Mouse (Mus musculus) skeletal muscle tissue, adult 2 months (tissue): ENCODE data around the gene Trp53rka.

ENCODE experiments used
- DNase-seq: peaks from one replicate; pipeline ENCODE4 v3.0.0-alpha.2; 2012; ENCODE audit warnings: low read depth, low spot score

The Trp53rka gene

DNA sequence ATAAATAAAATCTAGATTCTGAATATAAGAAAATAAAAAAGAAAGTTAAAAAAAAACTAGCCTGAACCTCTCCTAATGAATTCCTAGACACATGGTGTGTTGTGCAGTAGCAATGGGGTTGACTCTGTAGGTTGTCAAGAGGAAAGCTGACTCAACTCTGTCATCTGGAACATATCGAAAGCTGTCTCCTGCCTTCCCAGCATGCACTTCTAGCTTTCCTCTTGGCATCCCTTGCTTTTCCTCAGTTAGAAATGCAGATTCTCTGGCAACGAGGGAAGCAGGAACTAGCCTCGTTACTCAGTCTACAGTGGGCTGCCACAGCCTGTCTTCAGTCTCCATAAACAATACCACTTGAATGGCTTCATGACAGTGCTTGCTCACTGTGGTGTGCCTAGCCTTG is 7.3 kb downstream of the Trp53rka start:
- DNase-seq = no peak

- DNase-seq = no peak
These were observed 9.0 kb downstream of the Trp53rka start for GRCm38 (mm10) chr2:165484152-165484551.

- DNase-seq = no peak
These were observed 11.1 kb downstream of the Trp53rka start for GRCm38 (mm10) chr2:165482003-165482402.

- DNase-seq = no peak
These were observed 17.3 kb downstream of the Trp53rka start for GRCm38 (mm10) chr2:165475850-165476249.

GRCm38 (mm10) chr2:165475412-165475811 is 17.7 kb downstream of the Trp53rka start:
- no peak for DNase-seq

- DNase-seq = no peak
These were observed 20.1 kb downstream of the Trp53rka start, which contains the start of gene Slc13a3 for GRCm38 (mm10) chr2:165473003-165473402. Slc13a3 (minus strand) TSS chr2:165473230.

GRCm38 (mm10) chr2:165471943-165472342 is 21.2 kb downstream of the Trp53rka start:
- no peak for DNase-seq

GRCm38 (mm10) chr2:165470167-165470566 is 23.0 kb downstream of the Trp53rka start:
- DNase-seq = no peak

- no peak for DNase-seq
These were observed 25.2 kb downstream of the Trp53rka start for GRCm38 (mm10) chr2:165467824-165468452.

DNA sequence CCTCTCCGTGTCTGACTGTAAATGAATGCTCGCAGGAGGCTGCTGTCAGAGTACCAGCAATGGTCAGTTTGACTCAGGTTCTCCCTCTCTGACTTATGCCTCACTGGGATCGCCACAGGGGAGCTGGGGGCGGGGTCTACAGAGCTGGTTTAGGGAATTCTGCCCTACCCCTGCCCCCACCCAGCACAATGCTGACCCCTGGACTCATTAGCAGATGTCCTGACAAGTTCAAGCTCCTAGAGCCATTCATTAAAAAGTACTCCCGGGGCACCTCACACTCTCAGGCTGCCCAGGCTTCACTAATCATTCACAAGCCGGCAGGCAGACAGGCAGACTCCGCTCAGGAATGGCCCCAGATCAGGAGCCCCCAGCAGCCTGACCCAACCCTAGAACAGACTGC is 33.5 kb downstream of the Trp53rka start:
- no peak for DNase-seq

DNA sequence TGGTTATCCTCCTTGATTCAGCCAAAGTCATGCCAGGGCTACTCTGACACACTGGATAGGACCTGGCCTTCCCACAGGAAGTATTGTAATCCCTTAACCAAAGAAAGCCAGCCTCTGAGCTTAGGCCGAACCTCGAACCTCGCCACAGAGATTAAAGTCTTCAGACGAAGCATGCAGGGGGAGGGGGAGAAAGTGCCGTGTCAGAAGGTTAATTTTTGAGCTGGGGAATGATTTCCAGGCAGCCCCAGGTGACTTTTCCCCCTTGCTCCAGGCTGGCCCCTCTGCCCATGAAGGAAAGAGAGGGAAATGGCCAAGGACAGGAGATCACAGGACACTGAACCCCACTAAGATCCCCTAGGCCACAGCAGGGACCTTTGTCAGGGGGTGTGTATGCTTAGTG is 34.9 kb downstream of the Trp53rka start:
- DNase-seq = no peak

DNA sequence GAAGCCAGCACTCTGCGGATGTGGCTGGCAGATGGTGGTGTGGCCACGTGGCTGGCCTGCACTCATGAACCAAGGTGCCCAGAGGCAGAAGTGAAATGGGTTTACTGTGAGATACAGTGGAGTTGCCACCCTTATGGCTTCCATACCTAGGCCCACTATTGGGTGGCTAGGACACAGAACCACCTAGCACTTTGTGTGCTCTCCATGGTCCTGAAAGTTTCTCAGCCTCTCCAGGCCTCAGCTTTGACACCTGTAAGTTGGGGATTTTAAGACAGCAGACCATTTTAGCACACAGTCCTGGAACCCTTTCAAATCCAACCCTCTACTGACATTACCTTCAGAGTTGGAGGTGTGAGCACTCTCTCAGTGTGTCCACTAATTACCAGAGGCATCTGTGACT is 36.4 kb downstream of the Trp53rka start:
- DNase-seq = no peak

DNA sequence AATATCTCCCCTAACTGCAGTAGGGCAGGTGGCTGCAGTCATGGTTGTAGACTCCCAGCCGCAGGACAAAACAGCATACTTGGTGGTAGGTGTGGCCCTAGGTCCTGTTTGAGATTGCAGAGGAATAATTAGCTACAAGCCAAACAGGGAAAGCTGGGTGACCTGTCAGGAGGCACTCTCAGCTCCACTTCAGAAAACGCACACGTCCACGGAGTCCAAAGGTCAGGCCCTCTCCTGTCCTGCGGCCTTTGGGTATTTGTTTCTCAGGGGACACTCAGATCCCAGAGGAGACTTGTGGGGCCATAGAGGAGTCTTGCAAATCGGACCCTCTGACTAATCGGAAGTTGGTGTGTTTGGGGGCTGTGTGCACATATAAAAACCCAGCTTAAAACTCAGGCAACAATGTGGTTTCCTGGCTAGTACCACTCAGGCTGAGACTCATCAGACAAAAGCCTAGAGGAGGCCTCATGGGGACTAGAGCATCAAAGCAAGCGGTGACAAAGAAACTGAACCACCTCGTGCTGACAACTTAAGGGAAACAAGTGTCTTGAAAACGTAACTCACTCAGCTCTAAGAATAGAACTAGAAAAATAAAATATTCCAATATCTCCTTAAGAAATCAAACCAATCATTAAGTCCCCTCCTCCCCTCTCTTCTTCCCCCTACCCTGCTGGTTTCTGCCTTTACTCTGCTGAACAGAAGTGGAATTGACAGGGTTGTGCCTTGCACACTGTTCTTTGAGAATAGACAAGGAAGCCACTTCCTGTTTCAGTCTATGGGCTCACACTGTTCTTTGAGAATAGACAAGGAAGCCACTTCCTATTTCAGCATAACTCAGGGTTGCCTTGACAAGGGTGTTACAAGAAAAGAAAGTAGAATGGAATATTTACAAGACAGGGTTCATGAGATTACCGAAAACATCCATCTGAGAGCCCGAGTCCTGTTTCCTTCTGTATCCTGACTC is 40.1 kb downstream of the Trp53rka start:
- peak; percentile 8 for DNase-seq

GRCm38 (mm10) chr2:165448475-165448874 is 44.6 kb downstream of the Trp53rka start:
- no peak for DNase-seq

DNA sequence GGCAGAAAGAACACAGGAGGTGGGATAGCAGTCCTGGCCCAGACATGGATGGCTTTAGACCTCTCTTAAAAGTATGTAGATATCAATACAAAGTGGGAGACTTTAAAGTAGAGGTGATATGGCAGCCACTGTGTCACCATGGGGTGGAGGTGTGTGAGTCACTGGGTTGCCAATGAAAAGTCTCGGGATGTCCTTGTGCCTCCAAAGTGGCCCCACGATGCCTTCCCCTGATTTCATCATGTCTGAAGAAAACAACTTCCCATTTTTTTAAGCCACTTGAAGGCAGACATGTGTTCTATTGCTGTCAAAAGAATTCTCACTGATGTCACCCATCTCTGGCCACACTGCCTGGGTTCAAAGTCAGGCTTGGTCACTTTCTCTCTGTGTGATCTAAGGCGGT is 48.3 kb downstream of the Trp53rka start:
- no peak for DNase-seq

- no peak for DNase-seq
These were observed 50.1 kb downstream of the Trp53rka start for GRCm38 (mm10) chr2:165442981-165443380.

DNA sequence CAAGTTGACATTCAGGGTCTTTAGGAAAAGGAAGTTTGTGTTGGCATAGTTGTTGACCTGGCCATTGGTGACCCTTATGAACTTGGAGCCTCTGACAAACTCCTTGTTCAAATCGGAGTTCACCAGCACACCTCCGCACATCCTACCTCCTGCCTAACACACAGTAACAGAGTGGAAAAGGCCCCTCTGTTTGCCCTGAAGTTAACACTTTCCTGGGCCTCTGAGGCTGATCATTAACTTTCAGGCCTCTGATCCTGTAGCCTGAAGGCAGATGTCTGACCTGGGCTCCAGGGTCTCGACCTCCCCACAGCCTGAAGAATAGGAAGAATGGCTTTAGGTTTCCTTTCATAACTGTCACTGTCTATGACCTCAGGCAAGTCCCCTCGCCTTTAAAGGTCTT is 51.5 kb downstream of the Trp53rka start:
- no peak for DNase-seq
